Mouse (Mus musculus): Measurements from ENCODE around the gene Tmem132a. TPM values are rescaled to one million over a fixed set of nuclear protein-coding genes. Genes with fewer than 3 reads are reported as not detected.

Gene Tmem132a
- polyA plus RNA-seq, 1 experiment from 2014 or later: 40.8 TPM

DNA sequence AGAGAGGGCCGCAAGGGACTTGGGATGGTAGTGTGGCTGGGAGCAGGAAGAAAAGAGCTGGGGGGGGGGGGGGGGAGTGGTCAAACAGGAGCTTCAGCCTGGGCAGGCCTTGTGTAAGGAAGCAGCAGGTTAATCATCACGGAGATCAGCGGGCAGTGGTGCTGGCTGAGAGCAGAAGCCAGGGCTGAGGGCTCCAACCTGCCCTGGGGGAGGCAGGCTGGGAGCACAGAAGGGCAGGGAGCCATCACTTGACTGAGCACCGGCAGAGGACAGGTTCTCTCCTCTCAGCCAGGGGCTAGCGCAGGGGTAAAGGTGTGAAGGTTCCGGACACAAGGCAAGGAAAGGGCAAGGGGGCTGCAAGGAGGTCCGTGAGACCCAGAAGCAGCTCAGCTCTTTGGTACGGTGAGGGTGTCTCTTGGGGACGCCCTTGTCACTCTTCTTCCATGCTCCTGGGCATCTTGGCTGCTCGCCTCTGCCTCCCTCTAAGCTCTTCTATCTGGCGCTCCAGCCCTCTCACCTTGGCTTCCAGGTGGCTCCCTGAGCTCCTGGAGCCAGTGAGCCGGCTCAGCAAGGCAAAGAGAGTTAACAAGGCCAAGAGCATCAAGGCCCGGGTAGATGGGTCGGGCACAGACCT, 1.7 kb upstream of the Tmem132a start:
- Histone ChIP-seq H3K4me2 (no peak overlapping the region), H3K9ac (no peak overlapping the region), H3K4me1 (replicated peaks) (peaks cover 19% of the 10 kb centered on the region), H3K36me3 (peaks cover 35% of the 10 kb centered on the region), H3K27me3 (no peaks in the 10 kb centered on the region), H3K9me3 (replicated peaks) (no peaks in the 10 kb centered on the region), H3K4me3 (no peak overlapping the region), H3K27ac (no peak overlapping the region)
- WGBS: 69% methylated on average over 14 of the region's 14 CpGs
- no peak for ATAC-seq (replicated peaks; ENCODE audit: insufficient number of reproducible peaks, insufficient read depth, low FRiP score, low read depth)

DNA sequence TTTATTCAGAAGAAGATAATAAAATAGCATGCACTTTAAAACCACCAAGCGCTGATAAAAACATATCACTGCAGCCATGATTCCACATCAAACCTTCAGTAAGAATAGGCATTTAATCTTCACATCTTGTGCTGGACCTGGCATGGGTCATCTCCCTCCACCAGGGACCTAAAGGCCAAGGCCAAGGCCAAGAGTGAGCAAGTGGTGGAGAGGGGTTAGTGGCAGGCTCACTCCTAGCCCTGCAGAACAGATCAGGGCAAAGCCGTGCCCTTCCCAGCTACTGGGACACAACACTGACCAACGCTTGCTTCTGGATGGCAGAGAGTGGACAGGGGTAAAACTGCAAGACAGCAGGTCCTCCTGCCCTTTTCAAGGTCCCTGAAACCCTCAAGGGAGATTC, 936 bp upstream of the Tmem132a start:
- ATAC-seq (replicated peaks; ENCODE audit: insufficient number of reproducible peaks, insufficient read depth, low FRiP score, low read depth): no peak
- no peak overlapping the region for H3K27ac ChIP-seq
- WGBS: 82% methylated on average over 3 of the region's 3 CpGs
- peaks cover 40% of the 10 kb centered on the region for H3K36me3 ChIP-seq
- H3K9ac ChIP-seq: no peak overlapping the region
- H3K27me3 ChIP-seq: no peaks in the 10 kb centered on the region
- H3K9me3 ChIP-seq (replicated peaks): no peaks in the 10 kb centered on the region
- no peak overlapping the region for H3K4me2 ChIP-seq
- H3K4me3 ChIP-seq: no peak overlapping the region
- H3K4me1 ChIP-seq (replicated peaks): peaks cover 19% of the 10 kb centered on the region

DNA sequence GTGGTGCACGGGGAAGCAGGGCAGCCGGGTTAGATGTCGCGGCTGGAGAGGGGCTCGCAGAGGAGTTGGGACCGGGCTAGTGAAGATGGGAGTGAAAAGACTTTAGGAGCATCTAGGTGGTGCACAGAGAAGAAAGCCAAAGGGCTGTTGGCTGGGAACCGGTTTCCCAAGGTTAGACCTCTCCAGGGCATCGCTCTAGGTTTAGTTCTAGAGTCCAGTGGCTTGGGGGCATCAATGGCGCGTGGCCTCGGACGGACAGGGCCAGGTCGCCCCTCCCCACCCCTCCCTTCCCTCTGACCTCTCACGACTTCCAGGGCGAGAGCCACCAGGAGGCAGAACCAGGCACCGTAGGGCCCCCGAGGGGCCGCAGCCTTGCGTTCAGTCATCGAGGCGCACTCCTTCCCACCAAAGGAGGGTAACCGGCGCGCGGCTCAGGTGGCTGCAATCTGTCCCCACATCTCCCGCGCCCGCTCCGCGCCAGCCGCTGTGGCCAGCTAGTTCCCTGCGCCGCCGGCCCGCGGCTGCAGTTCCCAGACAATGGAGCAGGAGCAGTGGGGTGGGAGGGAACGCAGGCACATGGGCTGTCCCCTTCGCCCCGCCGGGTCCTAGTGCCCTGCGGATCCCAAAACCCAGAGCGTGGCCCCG, 377 bp downstream of the Tmem132a start:
- Histone ChIP-seq H3K9ac (peak overlapping the region; percentile 77), H3K27me3 (no peaks in the 10 kb centered on the region), H3K27ac (peak overlapping the region; percentile 76), H3K4me1 (replicated peaks) (peaks cover 19% of the 10 kb centered on the region), H3K36me3 (peaks cover 53% of the 10 kb centered on the region), H3K9me3 (replicated peaks) (no peaks in the 10 kb centered on the region), H3K4me2 (peak overlapping the region; percentile 79), H3K4me3 (peak overlapping the region; percentile 81)
- ATAC-seq (replicated peaks; ENCODE audit: insufficient number of reproducible peaks, insufficient read depth, low FRiP score, low read depth): peak; percentile 88
- under 1% methylated on average over 42 of the region's 43 CpGs for WGBS

- Histone ChIP-seq H3K4me2 (peak overlapping the region; percentile 79), H3K9me3 (replicated peaks) (no peaks in the 10 kb centered on the region), H3K4me1 (replicated peaks) (peaks cover 19% of the 10 kb centered on the region), H3K27ac (peak overlapping the region; percentile 76; the same call in 1 of the 2 replicates), H3K36me3 (peaks cover 54% of the 10 kb centered on the region), H3K4me3 (peak overlapping the region; percentile 81), H3K27me3 (no peaks in the 10 kb centered on the region), H3K9ac (peak overlapping the region; percentile 77)
- WGBS: 2% methylated on average over 17 of the region's 17 CpGs
- no peak for ATAC-seq (replicated peaks; ENCODE audit: insufficient number of reproducible peaks, insufficient read depth, low FRiP score, low read depth)
Measured at GRCm38 (mm10) chr19:10868623-10869141, 1.1 kb downstream of the Tmem132a start.

GRCm38 (mm10) chr19:10867946-10868622, 1.7 kb downstream of the Tmem132a start:
- Histone ChIP-seq H3K4me1 (replicated peaks) (peaks cover 19% of the 10 kb centered on the region), H3K9ac (peak overlapping the region; percentile 11; the same call in 1 of the 2 replicates), H3K9me3 (replicated peaks) (no peaks in the 10 kb centered on the region), H3K27ac (no peak overlapping the region), H3K4me2 (peak overlapping the region; percentile 79), H3K36me3 (peaks cover 54% of the 10 kb centered on the region), H3K27me3 (no peaks in the 10 kb centered on the region), H3K4me3 (peak overlapping the region; percentile 81)
- ATAC-seq (replicated peaks; ENCODE audit: insufficient number of reproducible peaks, insufficient read depth, low FRiP score, low read depth): no peak
- WGBS: 35% methylated on average over 5 of the region's 5 CpGs

DNA sequence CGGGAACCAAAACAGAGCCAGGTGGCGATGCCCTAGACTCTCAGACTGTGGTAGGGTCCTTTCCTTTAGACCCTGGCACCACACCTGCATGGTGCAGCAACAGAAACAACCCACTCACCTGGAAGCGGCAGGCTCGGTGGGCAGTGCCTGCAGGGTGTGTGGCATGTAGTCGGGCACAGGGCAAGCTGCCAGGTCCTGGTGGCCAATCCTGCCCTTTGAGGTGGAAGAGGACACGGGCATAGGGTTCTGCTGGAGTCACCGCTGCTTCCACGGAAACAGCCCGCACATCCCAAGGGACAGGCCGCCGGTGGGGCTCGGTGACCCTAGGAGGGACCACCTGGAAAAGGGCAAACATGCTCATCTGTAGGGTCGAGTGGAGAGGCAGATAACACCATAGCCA, 3.4 kb downstream of the Tmem132a start:
- no peak overlapping the region for H3K27ac ChIP-seq
- WGBS: 93% methylated on average over 13 of the region's 13 CpGs
- H3K4me2 ChIP-seq: no peak overlapping the region
- H3K9ac ChIP-seq: no peak overlapping the region
- H3K27me3 ChIP-seq: no peaks in the 10 kb centered on the region
- peaks cover 53% of the 10 kb centered on the region for H3K36me3 ChIP-seq
- H3K4me1 ChIP-seq (replicated peaks): peaks cover 19% of the 10 kb centered on the region
- H3K4me3 ChIP-seq: no peak overlapping the region
- no peaks in the 10 kb centered on the region for H3K9me3 ChIP-seq (replicated peaks)
- no peak for ATAC-seq (replicated peaks; ENCODE audit: insufficient number of reproducible peaks, insufficient read depth, low FRiP score, low read depth)

- H3K9me3 ChIP-seq (replicated peaks): no peaks in the 10 kb centered on the region
- H3K9ac ChIP-seq: no peak overlapping the region
- no peak overlapping the region for H3K4me2 ChIP-seq
- no peak overlapping the region for H3K4me3 ChIP-seq
- no peak overlapping the region for H3K27ac ChIP-seq
- WGBS: 45% methylated on average over 22 of the region's 22 CpGs
- H3K4me1 ChIP-seq (replicated peaks): no peaks in the 10 kb centered on the region
- H3K27me3 ChIP-seq: no peaks in the 10 kb centered on the region
- H3K36me3 ChIP-seq: peaks cover 74% of the 10 kb centered on the region
- ATAC-seq (replicated peaks; ENCODE audit: insufficient number of reproducible peaks, insufficient read depth, low FRiP score, low read depth): no peak
Measured at GRCm38 (mm10) chr19:10860072-10860497, 9.7 kb downstream of the Tmem132a start.

GRCm38 (mm10) chr19:10856520-10856919, 13.2 kb downstream of the Tmem132a start:
- Histone ChIP-seq H3K4me3 (no peak overlapping the region), H3K36me3 (peaks cover 39% of the 10 kb centered on the region), H3K27me3 (no peaks in the 10 kb centered on the region), H3K4me1 (replicated peaks) (no peaks in the 10 kb centered on the region), H3K9me3 (replicated peaks) (no peaks in the 10 kb centered on the region), H3K9ac (no peak overlapping the region), H3K27ac (no peak overlapping the region), H3K4me2 (no peak overlapping the region)
- 39% methylated on average over 2 of the region's 2 CpGs for WGBS
- no peak for ATAC-seq (replicated peaks; ENCODE audit: insufficient number of reproducible peaks, insufficient read depth, low FRiP score, low read depth)

GRCm38 (mm10) chr19:10855422-10855821, 14.3 kb downstream of the Tmem132a start:
- Histone ChIP-seq H3K9me3 (replicated peaks) (no peaks in the 10 kb centered on the region), H3K4me3 (no peak overlapping the region), H3K4me2 (no peak overlapping the region), H3K27ac (no peak overlapping the region), H3K36me3 (peaks cover 28% of the 10 kb centered on the region), H3K9ac (no peak overlapping the region), H3K27me3 (no peaks in the 10 kb centered on the region), H3K4me1 (replicated peaks) (no peaks in the 10 kb centered on the region)
- WGBS: 82% methylated on average over 3 of the region's 3 CpGs
- no peak for ATAC-seq (replicated peaks; ENCODE audit: insufficient number of reproducible peaks, insufficient read depth, low FRiP score, low read depth)

DNA sequence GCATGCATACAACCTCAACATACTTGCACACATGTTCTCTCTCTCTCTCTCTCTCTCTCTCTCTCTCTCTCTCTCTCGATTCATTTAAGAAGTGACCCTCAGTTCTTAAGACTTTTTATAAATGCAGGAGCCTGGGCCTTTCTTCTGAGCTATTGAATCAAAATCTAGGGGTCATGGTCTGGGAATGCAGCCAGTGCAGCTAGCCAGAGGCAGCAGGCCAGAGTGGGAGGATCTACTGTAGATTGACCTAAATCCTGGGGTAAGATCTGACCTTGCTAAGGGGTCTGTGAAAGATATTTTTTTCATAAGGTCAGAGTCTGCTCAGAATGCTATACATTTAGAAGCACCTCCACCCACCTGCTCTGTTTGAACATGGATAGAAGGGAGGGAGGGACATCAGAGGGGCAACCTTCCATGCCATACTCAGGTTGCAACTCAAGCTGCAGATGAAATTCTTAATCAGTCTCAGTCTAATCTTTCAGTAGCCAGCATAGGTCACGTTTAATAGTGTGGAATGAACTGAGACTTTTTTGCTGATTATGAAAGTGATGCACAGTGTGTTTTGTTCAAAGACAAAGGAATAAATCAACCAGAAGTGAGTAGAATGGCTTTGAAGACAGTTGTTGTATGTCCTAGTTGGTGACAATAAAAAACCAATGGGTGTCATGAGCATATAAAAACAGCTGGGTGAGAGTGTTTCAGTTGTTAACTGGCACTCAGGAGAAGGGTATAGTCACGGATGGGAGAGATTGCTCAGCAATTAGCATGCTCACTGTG, 22.2 kb downstream of the Tmem132a start:
- Histone ChIP-seq H3K36me3 (no peaks in the 10 kb centered on the region), H3K4me3 (no peak overlapping the region), H3K9ac (no peak overlapping the region), H3K4me1 (replicated peaks) (peaks cover 5% of the 10 kb centered on the region; the same call in 1 of the 2 replicates), H3K4me2 (no peak overlapping the region), H3K27me3 (no peaks in the 10 kb centered on the region), H3K27ac (no peak overlapping the region), H3K9me3 (replicated peaks) (no peaks in the 10 kb centered on the region)
- 26% methylated on average over 3 of the region's 3 CpGs for WGBS
- no peak for ATAC-seq (replicated peaks; ENCODE audit: insufficient number of reproducible peaks, insufficient read depth, low FRiP score, low read depth)

DNA sequence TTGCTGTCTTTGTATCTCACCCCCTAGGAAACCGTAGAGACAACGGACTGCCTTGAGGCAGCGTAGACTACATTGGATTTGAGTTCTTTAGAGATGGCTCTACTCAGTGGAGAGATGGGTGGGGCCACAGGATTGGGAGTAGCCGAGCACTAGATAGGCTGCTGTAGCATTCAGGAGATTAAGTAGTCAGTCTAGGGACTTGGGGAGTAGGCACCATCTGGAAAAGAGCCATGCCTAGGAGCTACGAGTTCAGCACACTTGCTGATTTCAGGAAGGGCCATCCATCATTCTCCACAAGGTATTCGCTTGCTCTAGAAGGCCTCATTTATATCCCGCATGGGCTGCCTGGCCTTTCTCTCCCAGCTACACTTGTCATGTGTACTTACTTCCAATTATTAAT, 23.6 kb downstream of the Tmem132a start:
- no peak overlapping the region for H3K4me3 ChIP-seq
- no peaks in the 10 kb centered on the region for H3K27me3 ChIP-seq
- H3K4me2 ChIP-seq: no peak overlapping the region
- H3K9me3 ChIP-seq (replicated peaks): no peaks in the 10 kb centered on the region
- WGBS: 76% methylated on average over 7 of the region's 7 CpGs
- H3K4me1 ChIP-seq (replicated peaks): peaks cover 7% of the 10 kb centered on the region; the same call in 1 of the 2 replicates
- ATAC-seq (replicated peaks; ENCODE audit: insufficient number of reproducible peaks, insufficient read depth, low FRiP score, low read depth): no peak
- no peak overlapping the region for H3K9ac ChIP-seq
- H3K36me3 ChIP-seq: no peaks in the 10 kb centered on the region
- H3K27ac ChIP-seq: no peak overlapping the region

Data from heart, embryonic 15.5 days (tissue).